Mouse (Mus musculus): ENCODE results near the gene Fpr-rs4. TPM values are rescaled to one million over a fixed set of nuclear protein-coding genes. Genes with fewer than 3 reads are reported as not detected.
"Not testable (repeated sequence)": the region's sequence is repeated elsewhere in the genome, so short reads cannot be mapped to it uniquely, and the experiment has no call there.

The Fpr-rs4 gene
- polyA plus RNA-seq (2014; fragmentation: Nextera tagmentation; extraction: Ambion mirVana) = not detected in 2 replicates

GRCm38 (mm10) chr17:18021433-18021832 is at the start of gene Fpr-rs4:
Gene Fpr-rs4, plus strand, starts transcription at chr17:18021733.
- H3K9ac ChIP-seq (replicated peaks; ENCODE audit: low read depth, low read length) = no peak within 1 kb of the TSS
- H3K9me3 ChIP-seq (ENCODE audit: control insufficient read depth, low read length) = no peaks in the 10 kb centered on the region
- H3K4me1 ChIP-seq (ENCODE audit: control insufficient read depth, insufficient read depth, low read length) = no peaks in the 10 kb centered on the region
- H3K4me3 ChIP-seq (ENCODE audit: low read depth, low read length) = no peak within 1 kb of the TSS
- H3K27me3 ChIP-seq (ENCODE audit: control insufficient read depth, insufficient read depth, low read length) = no peaks in the 10 kb centered on the region
- H3K4me2 ChIP-seq (ENCODE audit: low read depth, low read length) = no peak within 1 kb of the TSS
- ATAC-seq (ENCODE audit: low read depth) = no peak
- no peak within 1 kb of the TSS for H3K27ac ChIP-seq (ENCODE audit: low read depth, low read length)
- no peaks in the 10 kb centered on the region for H3K36me3 ChIP-seq (ENCODE audit: control insufficient read depth, insufficient read depth, low read length)
- 67% methylated on average over 2 of the region's 2 CpGs for WGBS

- no peaks in the 10 kb centered on the region for H3K4me1 ChIP-seq (ENCODE audit: control insufficient read depth, insufficient read depth, low read length)
- 25% methylated on average over 1 of the region's 1 CpGs for WGBS
- no peaks in the 10 kb centered on the region for H3K27me3 ChIP-seq (ENCODE audit: control insufficient read depth, insufficient read depth, low read length)
- H3K27ac ChIP-seq (ENCODE audit: low read depth, low read length) = no peak overlapping the region
- ATAC-seq (ENCODE audit: low read depth) = no peak
- no peaks in the 10 kb centered on the region for H3K36me3 ChIP-seq (ENCODE audit: control insufficient read depth, insufficient read depth, low read length)
- no peak overlapping the region for H3K9ac ChIP-seq (replicated peaks; ENCODE audit: low read depth, low read length)
- no peaks in the 10 kb centered on the region for H3K9me3 ChIP-seq (ENCODE audit: control insufficient read depth, low read length)
- no peak overlapping the region for H3K4me2 ChIP-seq (ENCODE audit: low read depth, low read length)
- H3K4me3 ChIP-seq (ENCODE audit: low read depth, low read length) = no peak overlapping the region
Observed at GRCm38 (mm10) chr17:17973443-17973842, 48.1 kb upstream of the Fpr-rs4 start.

- not testable (repeated sequence) for H3K36me3 ChIP-seq (ENCODE audit: control insufficient read depth, insufficient read depth, low read length); ATAC-seq (ENCODE audit: low read depth); H3K4me1 ChIP-seq (ENCODE audit: control insufficient read depth, insufficient read depth, low read length); H3K27me3 ChIP-seq (ENCODE audit: control insufficient read depth, insufficient read depth, low read length); H3K4me3 ChIP-seq (ENCODE audit: low read depth, low read length); H3K9me3 ChIP-seq (ENCODE audit: control insufficient read depth, low read length); H3K9ac ChIP-seq (replicated peaks; ENCODE audit: low read depth, low read length); H3K27ac ChIP-seq (ENCODE audit: low read depth, low read length); H3K4me2 ChIP-seq (ENCODE audit: low read depth, low read length)
- 88% methylated on average over 2 of the region's 2 CpGs for WGBS
Observed at GRCm38 (mm10) chr17:17981232-17981631, 40.3 kb upstream of the Fpr-rs4 start.

- H3K9me3 ChIP-seq (ENCODE audit: control insufficient read depth, low read length) = no peaks in the 10 kb centered on the region
- H3K9ac ChIP-seq (replicated peaks; ENCODE audit: low read depth, low read length) = no peak overlapping the region
- 96% methylated on average over 1 of the region's 1 CpGs for WGBS
- H3K27ac ChIP-seq (ENCODE audit: low read depth, low read length) = no peak overlapping the region
- H3K4me1 ChIP-seq (ENCODE audit: control insufficient read depth, insufficient read depth, low read length) = no peaks in the 10 kb centered on the region
- H3K4me3 ChIP-seq (ENCODE audit: low read depth, low read length) = no peak overlapping the region
- no peak overlapping the region for H3K4me2 ChIP-seq (ENCODE audit: low read depth, low read length)
- no peak for ATAC-seq (ENCODE audit: low read depth)
- no peaks in the 10 kb centered on the region for H3K36me3 ChIP-seq (ENCODE audit: control insufficient read depth, insufficient read depth, low read length)
- no peaks in the 10 kb centered on the region for H3K27me3 ChIP-seq (ENCODE audit: control insufficient read depth, insufficient read depth, low read length)
Observed at GRCm38 (mm10) chr17:18004752-18005151, 16.8 kb upstream of the Fpr-rs4 start.

GRCm38 (mm10) chr17:18049124-18049523 is 27.6 kb downstream of the Fpr-rs4 start, which contains the start of gene Vmn2r124:
Gene Vmn2r124, plus strand, starts transcription at chr17:18049424.
- no peak for ATAC-seq (ENCODE audit: low read depth)
- WGBS = 58% methylated on average over 2 of the region's 2 CpGs
- no peaks in the 10 kb centered on the region for H3K9me3 ChIP-seq (ENCODE audit: control insufficient read depth, low read length)
- no peak within 1 kb of the TSS for H3K27ac ChIP-seq (ENCODE audit: low read depth, low read length)
- no peak within 1 kb of the TSS for H3K9ac ChIP-seq (replicated peaks; ENCODE audit: low read depth, low read length)
- H3K4me1 ChIP-seq (ENCODE audit: control insufficient read depth, insufficient read depth, low read length) = no peaks in the 10 kb centered on the region
- no peak within 1 kb of the TSS for H3K4me2 ChIP-seq (ENCODE audit: low read depth, low read length)
- H3K4me3 ChIP-seq (ENCODE audit: low read depth, low read length) = no peak within 1 kb of the TSS
- no peaks in the 10 kb centered on the region for H3K36me3 ChIP-seq (ENCODE audit: control insufficient read depth, insufficient read depth, low read length)
- H3K27me3 ChIP-seq (ENCODE audit: control insufficient read depth, insufficient read depth, low read length) = no peaks in the 10 kb centered on the region

Other genes starting within 250 kb of the Fpr-rs4 start
- 21.4 and 29.1 TPM in 2 replicates for gene Spaca6, start 194.6 kb upstream of the Fpr-rs4 start, polyA plus RNA-seq (2014; fragmentation: Nextera tagmentation; extraction: Ambion mirVana)
- 0.93 and 1.7 TPM in 2 replicates for gene Has1, start 166.5 kb upstream of the Fpr-rs4 start, polyA plus RNA-seq (2014; fragmentation: Nextera tagmentation; extraction: Ambion mirVana)
- 0.15 and 0.21 TPM in 2 replicates for gene Fpr1, start 137.8 kb upstream of the Fpr-rs4 start, polyA plus RNA-seq (2014; fragmentation: Nextera tagmentation; extraction: Ambion mirVana)
- gene Fpr2, start 133.9 kb upstream of the Fpr-rs4 start, polyA plus RNA-seq (2014; fragmentation: Nextera tagmentation; extraction: Ambion mirVana) = not detected in 2 replicates
- not detected in 2 replicates for gene Fpr3, start 133.9 kb upstream of the Fpr-rs4 start, polyA plus RNA-seq (2014; fragmentation: Nextera tagmentation; extraction: Ambion mirVana)
- gene Vmn2r124, start 27.7 kb downstream of the Fpr-rs4 start, polyA plus RNA-seq (2014; fragmentation: Nextera tagmentation; extraction: Ambion mirVana) = 0.04 TPM in 1 of 2 replicates, not detected in the other
- gene Vmn2r91, start 63.3 kb downstream of the Fpr-rs4 start, polyA plus RNA-seq (2014; fragmentation: Nextera tagmentation; extraction: Ambion mirVana) = not detected in 2 replicates
- not detected in 2 replicates for gene Vmn2r92, start 130.2 kb downstream of the Fpr-rs4 start, polyA plus RNA-seq (2014; fragmentation: Nextera tagmentation; extraction: Ambion mirVana)